Mouse (Mus musculus): ENCODE results near the gene Itga11.

- TF ChIP-seq CTCF (conservative IDR thresholded peaks at IDR 0.05; ENCODE audit: low read length) = no peak
- TF ChIP-seq NANOG (IDR thresholded peaks at IDR 0.05; ENCODE audit: borderline replicate concordance, low read length) = no peak
Observed at GRCm38 (mm10) chr9:62679398-62679797, 1.8 kb downstream of the Itga11 start.

Measured in E14TG2a.4 (cell line).